Mouse (Mus musculus) heart, adult 2 months (tissue): Measurements from ENCODE around the gene Ripk4. TPM values are rescaled to one million over a fixed set of nuclear protein-coding genes. Genes with fewer than 3 reads are reported as not detected.
A peak's percentile ranks its signal among the peaks of the same experiment; 100 is the strongest.

Experiments used
- DNase-seq, 2 experiments: peaks; one replicate each; pipeline ENCODE4 v3.0.0; 2021
- H3K27ac ChIP-seq: fragments of 200-600 bp; 2 replicates; pipeline ENCODE4 v1.8.1; 2022
- H3K27me3 ChIP-seq: fragments of 200-500 bp; 2 replicates; pipeline ENCODE4 v1.6.1; 2012; ENCODE audit warnings: mild to moderate bottlenecking, low read length, inconsistent platforms, mixed read lengths; ENCODE audit not compliant: control insufficient read depth, insufficient read depth
- H3K36me3 ChIP-seq: fragments of 200-500 bp; 2 replicates; pipeline ENCODE4 v1.6.1; 2012; ENCODE audit warnings: low read length, inconsistent platforms; ENCODE audit not compliant: control insufficient read depth, insufficient read depth
- H3K4me1 ChIP-seq: fragments of 200-500 bp; 2 replicates; pipeline ENCODE4 v1.6.1; 2011; ENCODE audit warnings: low read length; ENCODE audit not compliant: control insufficient read depth, insufficient read depth
- H3K4me3 ChIP-seq: fragments of 200-600 bp; 2 replicates; pipeline ENCODE4 v1.8.1; 2022
- H3K79me2 ChIP-seq: fragments of 200-500 bp; replicated peaks from 2 replicates; pipeline ENCODE4 v1.6.1; 2012; ENCODE audit warnings: mild to moderate bottlenecking, inconsistent platforms, low read length, moderate library complexity, mixed read lengths; ENCODE audit not compliant: control insufficient read depth, insufficient read depth
- H3K9ac ChIP-seq: fragments of 200-500 bp; 2 replicates; pipeline ENCODE4 v1.6.1; 2012; ENCODE audit warnings: low read depth, mild to moderate bottlenecking, control low read depth, inconsistent platforms, low read length, mixed read lengths
- CTCF ChIP-seq: fragments of 200-600 bp; IDR thresholded peaks from 2 replicates; pipeline ENCODE4 v1.8.1; 2022; ENCODE audit warnings: antibody characterized with exemption, mild to moderate bottlenecking, moderate library complexity
- EP300 ChIP-seq: fragments of 200-500 bp; IDR thresholded peaks from 2 replicates; pipeline ENCODE4 v1.6.1; 2011; ENCODE audit warnings: low read depth, low read length, control low read depth; ENCODE audit not compliant: insufficient read depth
- POLR2A ChIP-seq: fragments of 200-500 bp; IDR thresholded peaks from 2 replicates; pipeline ENCODE4 v1.6.1; 2011; ENCODE audit warnings: mild to moderate bottlenecking, low read depth, low read length, control low read depth; ENCODE audit not compliant: insufficient read depth
- WGBS: fragments of 180-500 bp; shearing (Covaris S2); methylation state at CpG from one replicate; pipeline ENCODE4 v1.1.7; 2018; 5-methylcytosine and 5-hydroxymethylcytosine counted together
- intact Hi-C: fragments of 180-260 bp; cut with DNase I; formaldehyde crosslinking; loops from one replicate; pipeline ENCODE4 v1.15.1; 2025
- long read RNA-seq: library from polyadenylated mRNA; stranded (forward); transcript quantifications from one replicate; pipeline ENCODE4 v2.0.0, GENCODE M21; 2021
- polyA plus RNA-seq: library from polyadenylated mRNA; depleted of rRNA; stranded (reverse); fragments of >200 nt; gene quantifications from 2 replicates; pipeline ENCODE4 v1.2.3, GENCODE M21; 2012; rRNA removed
- total RNA-seq, 2 experiments: library from RNA; stranded (reverse); gene quantifications; 2 replicates each; pipeline ENCODE4 v1.2.3; 2021

The Ripk4 gene
- total RNA-seq = under 1 TPM; 0.05 to 0.07 TPM
- polyA plus RNA-seq = 0.29 and 0.70 TPM in 2 replicates
- long read RNA-seq = 0 reads

DNA sequence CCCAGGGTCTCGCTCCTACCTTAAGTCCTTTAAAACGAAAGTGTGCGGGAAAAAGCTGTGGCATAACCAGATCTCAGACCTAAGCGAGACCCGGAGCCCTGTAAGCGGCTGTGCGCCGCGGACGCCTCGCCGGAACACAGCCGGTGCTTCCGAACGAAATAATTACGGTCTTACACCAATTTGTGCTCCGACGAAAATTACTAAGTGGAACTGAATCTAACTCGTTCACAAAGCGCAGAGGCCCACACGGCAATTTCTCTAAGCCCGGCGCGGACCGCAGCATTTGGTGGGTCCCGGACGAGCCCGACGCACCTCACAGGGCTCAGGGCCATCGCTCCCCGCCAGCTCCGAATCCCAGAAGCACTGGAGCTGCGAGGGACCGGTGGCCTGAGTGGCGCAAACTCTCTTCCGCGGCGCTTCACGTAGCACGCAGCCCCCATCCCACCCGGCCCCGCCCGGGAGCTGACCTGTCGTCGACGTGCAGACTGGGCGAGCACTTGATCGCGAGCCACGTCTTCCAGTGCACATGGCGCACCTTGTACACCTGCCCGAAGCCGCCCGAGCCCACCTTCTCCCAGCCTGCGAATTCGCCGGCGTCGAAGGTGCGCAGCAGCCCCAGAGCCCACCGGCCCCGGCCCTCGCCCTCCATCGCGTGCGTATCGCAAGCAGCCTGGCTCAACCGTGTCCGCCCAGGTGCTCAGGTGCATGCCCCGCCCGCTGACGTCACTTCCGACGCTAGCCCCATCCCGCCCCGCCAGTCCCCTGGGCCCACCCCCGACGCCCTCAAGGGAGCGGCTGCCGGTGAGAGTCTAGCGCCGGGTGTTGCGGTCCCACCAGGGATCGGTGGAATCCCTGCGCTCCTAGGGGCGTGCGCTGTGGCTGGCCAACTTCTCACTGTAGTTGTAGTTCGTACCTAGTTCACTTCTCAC, at the start of gene Ripk4:
TSS of gene Ripk4 (minus strand) at position 727 of the 929 bp plus-strand sequence.
- WGBS = 2% methylated on average over 88 of the region's 88 CpGs
- Histone ChIP-seq H3K79me2 (no peaks in the 10 kb centered on the region), H3K27ac (no peak within 1 kb of the TSS), H3K9ac (no peak within 1 kb of the TSS), H3K27me3 (peaks cover 11% of the 10 kb centered on the region), H3K36me3 (no peaks in the 10 kb centered on the region), H3K4me1 (no peaks in the 10 kb centered on the region), H3K4me3 (peak within 1 kb of the TSS; percentile 8; the same call in 1 of the 2 replicates)
- intact Hi-C loops = no loop called here
- DNase-seq = peak; percentile 12 to 28
- no peak for TF ChIP-seq EP300
- no peak for TF ChIP-seq POLR2A
- no peak for TF ChIP-seq CTCF

DNA sequence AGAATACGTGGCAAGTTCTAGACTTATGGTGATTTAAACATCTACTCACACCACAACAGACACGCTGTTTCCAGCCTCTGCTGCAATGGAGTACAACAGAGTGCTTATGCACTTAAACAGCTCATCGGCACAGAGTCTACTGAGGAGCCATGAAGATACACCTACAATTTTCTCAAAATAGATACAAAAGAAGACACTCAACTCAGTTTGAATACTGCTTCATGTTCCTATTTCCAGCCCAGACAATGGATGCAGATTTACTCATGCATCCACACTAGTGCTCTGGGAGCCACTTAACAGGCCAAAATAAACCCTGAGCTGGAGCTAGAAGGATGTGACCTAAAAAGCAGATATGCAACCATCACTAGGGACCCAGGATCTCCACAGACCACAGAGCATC, 45.3 kb upstream of the Ripk4 start:
- H3K4me3 ChIP-seq = no peak overlapping the region
- over 99% methylated on average over 3 of the region's 3 CpGs for whole genome bisulfite sequencing
- intact Hi-C loops = loop anchor here (5.0 kb wide), 1 partner anchor 68 kb away; no protein-coding TSS in a partner anchor
- H3K9ac ChIP-seq = no peak overlapping the region
- no peak for DNase-seq
- H3K36me3 ChIP-seq = no peaks in the 10 kb centered on the region
- TF ChIP-seq POLR2A (no peak), EP300 (no peak)
- H3K4me1 ChIP-seq = no peaks in the 10 kb centered on the region
- no peaks in the 10 kb centered on the region for H3K27me3 ChIP-seq
- no peak overlapping the region for H3K27ac ChIP-seq
- H3K79me2 ChIP-seq = no peaks in the 10 kb centered on the region

DNA sequence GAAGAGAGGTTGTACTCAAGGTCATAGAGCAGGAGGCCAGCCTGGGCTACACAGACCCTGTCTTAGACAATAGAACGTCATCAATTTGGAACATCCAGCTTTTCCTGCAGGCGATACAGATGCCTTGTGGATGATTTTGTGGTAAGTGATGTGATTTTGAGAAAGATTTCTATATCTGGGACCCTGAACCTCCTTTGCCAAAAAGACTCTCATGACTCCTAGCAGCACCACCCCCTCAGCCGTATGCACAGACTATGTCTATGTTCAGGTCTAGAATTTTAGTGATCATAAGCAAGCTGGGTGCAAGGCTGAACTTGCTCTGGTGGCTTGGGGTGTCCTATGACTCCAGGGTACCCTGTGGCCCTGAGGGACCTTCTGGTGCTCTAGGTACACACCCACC, 42.1 kb upstream of the Ripk4 start:
- intact Hi-C loops = loop anchor here (2.0 to 5.0 kb wide), 2 partner anchors 72 to 187 kb away; no protein-coding TSS in a partner anchor
- H3K4me1 ChIP-seq = no peaks in the 10 kb centered on the region
- H3K27me3 ChIP-seq = no peaks in the 10 kb centered on the region
- no peaks in the 10 kb centered on the region for H3K36me3 ChIP-seq
- WGBS = 97% methylated on average over 3 of the region's 3 CpGs
- no peak for DNase-seq
- TF ChIP-seq POLR2A (no peak), EP300 (no peak), CTCF (no peak)
- no peak overlapping the region for H3K4me3 ChIP-seq
- H3K9ac ChIP-seq = no peak overlapping the region
- H3K79me2 ChIP-seq = no peaks in the 10 kb centered on the region
- no peak overlapping the region for H3K27ac ChIP-seq

GRCm38 (mm10) chr16:97804680-97805547, 41.3 kb upstream of the Ripk4 start:
- H3K27me3 ChIP-seq = no peaks in the 10 kb centered on the region
- H3K36me3 ChIP-seq = no peaks in the 10 kb centered on the region
- no peak overlapping the region for H3K9ac ChIP-seq
- WGBS = 76% methylated on average over 7 of the region's 7 CpGs
- no peak overlapping the region for H3K4me3 ChIP-seq
- H3K4me1 ChIP-seq = no peaks in the 10 kb centered on the region
- H3K79me2 ChIP-seq = no peaks in the 10 kb centered on the region
- TF ChIP-seq EP300 = no peak
- no peak for TF ChIP-seq POLR2A
- peak; percentile 90 for TF ChIP-seq CTCF
- peak; percentile 70 to 75 for DNase-seq
- intact Hi-C loops = loop anchor here (2.0 to 5.0 kb wide), 2 partner anchors 72 to 188 kb away; no protein-coding TSS in a partner anchor
- no peak overlapping the region for H3K27ac ChIP-seq

- DNase-seq = no peak
- 85% methylated on average over 7 of the region's 7 CpGs for WGBS
- no peak overlapping the region for H3K9ac ChIP-seq
- no peaks in the 10 kb centered on the region for H3K4me1 ChIP-seq
- no peaks in the 10 kb centered on the region for H3K36me3 ChIP-seq
- no peak overlapping the region for H3K4me3 ChIP-seq
- no peak for TF ChIP-seq CTCF
- no peak for TF ChIP-seq POLR2A
- TF ChIP-seq EP300 = no peak
- no peaks in the 10 kb centered on the region for H3K79me2 ChIP-seq
- intact Hi-C loops = no loop called here
- H3K27ac ChIP-seq = no peak overlapping the region
- H3K27me3 ChIP-seq = no peaks in the 10 kb centered on the region
Observed at GRCm38 (mm10) chr16:97797950-97798869, 34.6 kb upstream of the Ripk4 start.
